Mouse (Mus musculus) T-cell, adult 2 months (primary cell): ENCODE measurements around the gene Kcna1.

Experiments
- DNase-seq: peaks from one replicate; pipeline ENCODE4 v3.0.0; 2022; ENCODE audit warnings: low spot score

Gene Kcna1

DNA sequence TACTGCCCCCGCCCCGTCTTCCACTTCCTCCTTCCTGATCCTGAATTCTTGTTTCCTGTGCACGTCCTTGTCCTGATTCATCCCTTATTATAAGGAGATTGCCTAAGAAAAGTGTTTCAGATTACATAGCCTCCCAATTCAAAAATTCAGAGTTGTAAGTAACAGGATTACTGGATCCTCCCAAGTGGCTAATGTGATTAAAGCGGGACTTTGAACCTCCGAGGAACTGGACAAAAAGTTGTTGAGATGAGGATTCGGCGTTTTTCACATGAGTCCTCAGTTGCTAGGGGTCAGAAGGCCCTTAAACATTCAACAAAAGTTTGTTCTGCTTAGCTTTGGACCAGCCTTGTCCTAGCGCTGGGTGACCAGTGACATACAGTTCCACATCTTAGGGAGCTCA is at the start of gene Kcna1:
Kcna1 (minus strand) TSS at position 4 of the 400 bp plus-strand sequence.
- no peak for DNase-seq

DNA sequence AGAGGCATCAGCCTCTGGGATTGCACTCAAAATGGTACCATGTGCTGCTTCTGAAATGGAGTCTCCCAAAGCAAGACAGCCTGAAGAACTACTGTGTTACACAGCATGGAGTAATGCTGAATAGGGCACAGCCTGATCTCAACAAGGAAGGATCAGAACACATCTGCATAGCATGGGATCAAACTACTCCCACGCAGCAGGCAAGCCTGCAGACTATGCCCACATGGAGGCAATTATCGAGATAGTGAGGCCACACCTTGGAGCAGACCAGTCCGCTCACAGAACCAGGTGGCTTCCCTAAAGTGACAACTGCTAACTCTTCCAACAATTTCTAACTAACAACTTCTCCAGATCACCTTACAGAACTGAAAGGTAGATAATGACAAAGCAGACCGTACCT is 40.9 kb upstream of the Kcna1 start:
- no peak for DNase-seq

DNA sequence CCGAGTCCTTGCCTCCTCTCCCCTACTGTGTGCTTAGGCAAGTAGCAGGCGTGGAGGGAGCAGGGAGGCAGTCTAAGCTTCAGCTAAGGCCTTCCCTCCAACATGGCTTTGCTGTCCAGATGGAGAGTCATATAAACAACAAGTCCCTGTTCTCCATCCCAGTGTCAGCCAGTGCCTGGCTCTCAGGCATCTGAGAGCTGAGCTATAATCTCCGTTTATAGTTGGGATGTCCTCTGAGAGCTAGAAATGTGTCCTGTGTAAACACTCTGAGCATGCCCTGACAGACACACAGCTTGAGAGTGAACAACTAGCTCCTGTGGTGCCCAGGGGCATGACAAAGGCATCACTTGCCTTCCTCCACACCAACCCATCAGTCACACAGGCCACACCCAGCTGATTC is 39.0 kb upstream of the Kcna1 start:
- no peak for DNase-seq

DNA sequence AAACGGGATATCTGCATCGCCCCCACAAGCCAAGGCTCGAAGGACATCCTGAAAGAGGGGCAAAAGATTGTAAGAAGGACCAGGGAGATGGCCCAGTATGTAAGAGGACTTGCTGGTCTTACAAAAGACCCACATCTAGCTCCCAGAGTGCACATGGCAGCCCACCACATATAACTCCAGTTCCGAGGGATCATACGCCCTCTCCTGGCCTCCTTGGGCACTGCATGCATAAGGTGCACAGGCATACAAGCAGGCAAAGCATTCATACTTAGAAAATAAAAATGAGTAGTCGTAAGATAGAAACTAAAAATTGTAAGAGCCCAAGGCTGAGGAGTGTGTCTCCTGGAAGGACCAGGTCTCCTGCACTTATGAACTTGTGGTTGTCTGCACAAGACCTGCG is 32.8 kb upstream of the Kcna1 start:
- no peak for DNase-seq

DNA sequence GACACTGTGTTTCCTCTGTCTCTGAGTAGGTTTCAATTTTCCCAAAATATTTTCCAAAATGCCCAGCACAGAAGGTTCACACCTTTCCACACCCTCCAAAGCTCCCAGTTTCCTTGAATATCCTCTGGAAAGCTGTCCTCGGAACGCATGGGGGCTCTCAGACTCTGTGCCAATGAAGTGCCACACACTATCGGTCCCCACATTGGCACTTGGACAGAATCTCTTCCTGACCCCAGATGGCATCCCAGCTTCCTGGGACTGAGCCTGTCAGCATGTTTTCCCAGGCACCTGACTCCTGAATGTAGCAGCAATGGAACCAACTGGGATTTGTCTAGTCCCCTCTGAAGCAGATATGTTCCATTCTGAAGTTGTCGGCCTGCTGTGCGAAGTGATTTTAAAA is 20.8 kb upstream of the Kcna1 start:
- DNase-seq = no peak

DNA sequence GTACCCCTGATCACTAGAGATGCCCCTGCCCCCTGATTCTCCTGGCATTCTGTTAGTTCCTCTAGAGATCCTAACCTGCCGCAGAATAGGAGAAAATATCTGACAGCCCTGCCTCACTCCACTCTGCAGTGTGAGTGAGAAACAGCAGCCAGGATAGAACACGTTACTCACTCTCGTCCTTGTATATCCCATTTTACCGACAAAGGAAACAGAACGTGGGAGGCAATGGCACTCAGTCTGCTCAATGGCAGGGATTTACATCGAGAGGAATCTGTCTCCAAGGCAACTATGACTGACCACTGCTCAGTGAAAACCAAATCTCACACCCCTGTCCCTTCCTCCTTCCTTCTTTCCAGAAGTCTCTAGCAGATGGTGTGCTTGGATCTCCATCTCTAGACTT is 19.9 kb upstream of the Kcna1 start:
- DNase-seq = no peak

DNA sequence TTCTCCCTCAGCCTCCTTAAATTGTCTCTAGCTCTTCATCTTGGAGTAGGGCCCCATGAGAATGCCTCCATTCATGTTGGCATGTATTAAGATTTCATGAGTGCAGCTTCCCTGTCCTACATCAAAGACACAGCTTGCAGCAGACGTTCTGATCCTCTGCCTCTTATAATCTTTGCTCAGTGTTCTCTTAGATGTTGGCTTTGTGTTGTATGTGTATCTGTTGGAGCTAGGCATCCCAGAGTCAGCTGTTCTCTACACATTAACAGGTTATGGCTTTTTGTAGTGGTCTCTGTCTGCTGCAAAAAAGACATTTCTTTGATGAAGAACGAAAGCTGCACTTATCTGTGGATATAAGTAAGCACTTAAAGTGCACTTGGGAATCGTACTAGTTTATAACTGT is 18.4 kb upstream of the Kcna1 start:
- DNase-seq = no peak

DNA sequence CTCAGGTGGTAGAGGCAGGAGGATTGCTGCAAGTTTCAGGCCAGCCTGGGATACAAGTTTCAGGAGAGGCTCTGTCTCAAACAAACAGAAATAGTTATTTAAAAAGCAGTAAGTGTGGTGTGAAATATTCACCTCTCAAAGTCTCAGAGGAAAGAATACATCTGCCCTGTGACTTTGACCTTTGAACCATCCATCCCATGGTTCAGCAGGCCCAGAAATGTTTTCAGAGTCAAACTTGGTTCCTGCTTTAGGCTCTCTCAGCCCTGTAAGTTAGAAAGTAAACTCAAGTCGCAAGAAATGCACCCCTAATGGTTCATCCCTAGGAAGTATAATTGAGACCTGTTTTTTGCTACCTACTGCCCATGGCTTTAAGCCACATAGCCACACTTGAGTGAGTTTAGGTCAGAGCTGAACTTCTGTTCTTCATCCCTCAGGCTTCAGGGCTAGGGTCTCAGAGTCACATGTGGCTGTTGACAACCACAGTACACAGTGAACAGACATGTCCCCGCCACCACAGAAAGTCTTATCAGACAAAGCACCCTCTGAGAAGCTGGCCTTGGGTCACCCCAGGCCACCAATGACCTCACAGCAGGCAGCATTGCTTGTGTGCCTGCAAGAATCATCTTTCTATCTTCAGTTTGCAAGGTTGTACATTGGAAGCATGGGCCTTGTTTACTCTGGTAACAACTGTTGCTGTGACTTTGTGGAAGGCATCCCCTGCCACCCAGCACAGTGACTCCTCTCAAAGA is 11.6 kb upstream of the Kcna1 start:
- no peak for DNase-seq

DNA sequence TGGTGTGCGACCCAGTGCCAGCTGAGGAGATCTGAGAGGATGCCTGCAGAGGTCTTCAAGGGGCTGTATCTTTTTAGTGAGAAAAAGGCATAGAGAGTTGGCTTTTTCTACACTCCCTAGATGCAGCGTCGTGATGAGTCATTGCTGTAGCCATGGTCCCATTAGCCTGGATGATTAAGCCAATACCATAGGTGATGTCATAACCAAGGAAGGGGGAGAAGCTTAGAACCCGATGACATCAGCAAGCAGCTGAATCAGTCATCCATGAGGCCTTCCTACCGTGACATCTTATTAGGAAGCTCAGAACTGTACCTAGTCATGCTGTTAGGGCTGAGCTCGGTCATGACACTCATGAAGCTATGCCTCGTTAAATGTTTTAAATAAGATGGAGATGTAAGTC is 7.4 kb upstream of the Kcna1 start:
- no peak for DNase-seq

DNA sequence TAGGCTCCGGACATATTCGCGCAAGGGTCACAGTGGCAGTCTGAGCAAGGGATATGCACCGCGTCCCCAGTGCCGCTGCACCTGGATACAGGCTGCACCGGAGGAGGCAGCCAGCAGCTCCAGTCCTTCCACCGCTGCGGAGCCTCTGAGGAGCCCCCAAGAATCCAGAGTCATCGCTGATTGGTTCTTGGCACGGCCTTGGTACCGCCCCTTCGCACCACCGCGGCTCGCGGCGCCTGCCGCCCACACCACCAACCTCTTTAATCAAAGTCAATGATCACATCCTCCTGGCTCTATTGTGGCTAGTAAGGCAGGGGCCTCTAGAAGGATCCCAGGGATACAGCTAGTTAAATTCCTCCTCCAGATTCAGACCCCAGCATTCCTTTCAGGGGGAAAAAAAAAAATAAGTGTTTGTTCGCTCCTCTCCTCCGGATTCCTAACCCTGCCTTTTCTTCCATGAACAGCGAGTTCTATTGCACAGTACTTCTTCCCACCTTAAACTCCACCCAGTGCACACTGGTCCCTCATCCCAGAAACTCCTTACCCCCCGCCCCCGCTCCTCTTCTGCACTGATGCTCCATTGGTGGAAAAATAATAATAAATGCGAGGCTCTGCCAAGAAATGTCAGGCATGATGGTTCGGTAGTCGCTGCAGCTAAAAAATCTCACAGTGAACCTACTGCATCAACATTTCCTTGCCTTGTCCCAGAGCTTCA is 383 bp downstream of the Kcna1 start:
- DNase-seq = no peak

DNA sequence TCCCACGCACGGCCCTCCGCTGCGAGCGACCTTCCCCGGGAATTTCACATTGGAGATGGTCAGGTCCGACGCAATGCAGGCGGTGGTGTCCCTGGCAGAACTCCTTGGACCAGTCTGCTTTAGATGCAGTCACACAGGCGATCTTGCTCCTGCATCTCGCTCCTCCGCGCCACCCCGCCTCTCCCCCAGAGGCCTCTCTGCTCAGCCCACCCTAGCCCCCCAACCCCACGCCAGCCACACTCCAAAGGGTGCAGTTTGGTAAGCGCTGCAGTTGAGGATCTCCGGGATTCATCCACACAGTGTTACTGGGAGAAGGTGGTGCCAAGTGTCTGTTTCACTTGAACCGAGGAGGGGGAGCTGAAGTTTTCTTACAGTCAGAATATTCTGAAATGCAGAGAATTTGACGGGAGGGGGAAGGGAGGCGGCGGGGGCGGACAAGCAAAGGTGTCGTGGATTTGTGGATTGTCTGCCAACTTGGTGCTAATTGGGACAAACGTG is 1.1 kb downstream of the Kcna1 start:
- no peak for DNase-seq

DNA sequence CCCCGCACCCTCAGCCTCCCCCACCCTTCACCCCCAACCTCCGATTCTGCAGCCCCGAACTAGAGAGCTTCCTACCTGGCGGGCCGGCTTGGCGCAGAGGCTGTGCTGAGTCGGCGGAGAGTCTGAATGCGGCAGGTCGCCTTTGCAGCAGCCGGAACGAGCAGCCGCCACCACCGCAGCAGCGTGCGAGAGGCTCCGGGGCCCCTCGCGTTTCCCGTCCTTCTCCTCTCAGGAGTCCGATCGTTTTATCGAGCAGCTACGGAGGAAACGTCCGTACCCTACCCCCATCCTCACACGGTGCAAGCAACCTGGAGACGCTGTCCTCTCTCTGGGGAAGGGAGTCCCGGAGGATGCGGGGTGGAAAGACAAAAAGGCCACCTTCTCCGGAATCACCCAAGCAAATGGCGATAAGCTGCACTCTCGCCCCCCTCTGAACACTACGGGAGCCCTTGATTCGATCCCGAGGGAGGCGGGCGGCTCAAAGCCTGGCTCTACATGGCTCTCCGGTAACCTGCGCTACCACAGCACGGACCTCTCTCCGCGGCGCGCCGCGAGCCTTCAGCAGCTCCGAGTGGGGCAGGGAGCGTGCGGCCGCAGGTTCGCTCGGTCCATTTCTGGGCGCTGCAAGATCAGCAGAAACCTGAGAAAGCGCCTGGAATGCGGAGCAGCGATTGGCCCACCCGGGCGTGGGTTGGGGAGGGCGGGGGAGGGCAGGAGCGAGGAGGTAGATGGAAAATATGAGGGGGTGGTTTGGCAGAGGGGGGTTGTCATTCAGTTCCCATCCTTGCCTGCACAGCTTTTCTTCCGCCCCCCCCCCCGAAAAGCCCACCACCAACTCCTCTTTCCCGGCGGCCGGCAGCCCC is 1.8 kb downstream of the Kcna1 start:
- no peak for DNase-seq

DNA sequence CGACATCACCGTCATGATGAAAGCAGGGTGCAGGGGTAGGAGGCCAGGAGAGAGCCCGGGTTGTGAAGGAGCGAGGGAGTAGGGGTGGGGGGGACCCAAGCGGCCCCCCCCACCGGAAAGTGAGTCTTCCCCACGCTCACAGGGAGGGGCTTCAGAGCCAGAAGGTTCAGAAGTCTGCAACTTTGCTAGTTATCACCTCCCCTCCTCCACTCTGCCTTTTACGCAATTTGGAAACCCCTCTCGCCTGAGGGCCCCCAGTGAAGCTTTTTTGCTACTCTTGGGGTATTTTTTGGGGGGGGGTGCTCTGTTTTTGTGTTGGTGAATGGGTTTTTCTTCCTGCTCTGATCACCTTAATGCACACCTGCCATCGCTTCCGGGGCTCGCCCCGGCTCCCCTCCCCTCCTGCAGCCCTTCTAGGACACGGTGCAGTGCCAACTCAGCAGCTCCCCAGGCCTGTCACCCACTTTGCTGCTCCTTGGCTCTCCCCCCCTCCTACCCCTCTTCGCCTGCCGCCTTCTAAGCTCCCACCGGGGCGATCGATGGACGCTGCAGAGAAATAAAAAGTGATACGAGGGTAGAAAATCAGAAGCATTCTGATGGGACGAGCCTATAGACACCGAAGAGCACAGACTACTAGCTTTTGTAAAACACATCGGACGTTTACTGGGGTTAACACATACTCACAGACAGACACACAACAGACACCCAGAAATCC is 2.7 kb downstream of the Kcna1 start:
- DNase-seq = no peak

DNA sequence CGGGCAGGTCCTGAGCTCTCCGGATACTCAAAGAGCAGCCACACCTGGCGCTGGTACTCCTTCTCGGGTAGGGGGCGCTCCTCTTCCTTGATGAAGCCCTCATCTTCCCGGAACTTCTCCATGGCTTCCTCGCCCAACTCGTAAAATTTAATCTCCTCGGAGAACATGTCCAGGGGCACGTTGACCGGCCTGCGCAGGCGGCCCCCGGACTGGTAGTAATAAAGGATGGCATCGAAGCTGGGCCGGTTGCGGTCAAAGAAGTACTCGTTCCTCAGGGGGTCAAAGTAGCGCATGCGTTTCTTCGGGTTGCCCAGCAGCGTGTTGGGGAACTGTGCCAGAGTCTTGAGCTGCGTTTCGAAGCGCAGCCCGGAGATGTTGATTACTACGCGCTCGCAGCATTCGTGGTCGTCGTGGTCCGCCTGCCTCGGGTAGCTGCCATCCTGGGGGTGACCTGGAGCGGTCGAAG is 3.3 kb downstream of the Kcna1 start:
- no peak for DNase-seq

DNA sequence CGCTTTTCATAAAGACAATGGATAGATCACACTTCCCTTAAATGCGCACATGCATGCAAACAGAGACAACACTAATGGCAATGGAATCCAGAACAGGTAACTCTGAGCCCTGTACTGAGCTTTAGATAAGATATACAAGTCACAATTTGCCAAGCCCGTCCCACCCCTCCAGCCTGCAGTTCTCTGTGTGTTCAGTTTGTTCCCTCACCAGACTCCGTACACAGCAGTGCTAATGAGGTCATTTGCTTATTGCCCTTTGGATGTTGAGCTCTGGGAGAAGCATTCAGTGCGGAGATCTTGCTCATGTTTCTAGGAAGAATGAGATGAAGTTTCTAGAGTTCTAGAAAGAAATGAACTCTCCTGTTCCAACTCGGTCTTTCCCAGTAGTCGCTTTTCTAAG is 17.7 kb downstream of the Kcna1 start:
- DNase-seq = no peak

DNA sequence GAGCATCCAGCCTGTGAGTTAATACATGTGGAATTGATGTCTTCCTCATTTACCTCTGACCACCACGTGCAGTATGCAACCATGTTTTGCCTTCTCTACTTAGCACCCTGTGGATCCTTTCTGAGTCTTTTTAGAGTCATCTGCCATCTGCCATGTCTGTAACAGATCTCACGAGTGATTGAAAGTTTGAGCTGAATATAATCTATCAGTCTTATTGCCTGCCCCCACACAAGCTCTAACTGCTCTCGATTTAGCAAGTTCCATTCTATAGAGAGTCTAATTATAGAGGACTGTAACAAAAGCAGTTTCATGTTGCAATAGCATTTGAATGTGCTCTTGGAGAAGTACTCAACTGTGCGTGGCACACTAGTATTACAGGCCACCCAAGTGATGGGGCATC is 27.7 kb downstream of the Kcna1 start:
- DNase-seq = no peak

DNA sequence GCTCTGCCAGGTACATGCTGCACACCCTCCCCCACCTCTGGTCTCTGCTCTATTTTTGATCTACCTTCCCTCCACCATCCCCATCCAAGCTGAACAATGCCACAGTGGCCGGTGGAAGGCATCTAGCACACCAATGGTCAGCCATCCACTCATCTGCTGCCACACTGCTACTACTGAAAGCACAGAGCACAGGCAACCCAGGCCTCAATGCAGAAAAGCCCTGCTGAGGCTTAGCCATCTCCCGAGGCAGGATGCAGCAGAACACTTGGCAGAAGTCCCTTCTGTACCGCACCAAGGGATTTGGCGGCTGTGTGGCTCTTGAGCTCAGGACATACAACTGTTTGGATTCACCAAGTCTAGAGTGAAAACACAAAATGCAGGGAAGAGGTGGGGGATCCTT is 35.4 kb downstream of the Kcna1 start:
- no peak for DNase-seq

DNA sequence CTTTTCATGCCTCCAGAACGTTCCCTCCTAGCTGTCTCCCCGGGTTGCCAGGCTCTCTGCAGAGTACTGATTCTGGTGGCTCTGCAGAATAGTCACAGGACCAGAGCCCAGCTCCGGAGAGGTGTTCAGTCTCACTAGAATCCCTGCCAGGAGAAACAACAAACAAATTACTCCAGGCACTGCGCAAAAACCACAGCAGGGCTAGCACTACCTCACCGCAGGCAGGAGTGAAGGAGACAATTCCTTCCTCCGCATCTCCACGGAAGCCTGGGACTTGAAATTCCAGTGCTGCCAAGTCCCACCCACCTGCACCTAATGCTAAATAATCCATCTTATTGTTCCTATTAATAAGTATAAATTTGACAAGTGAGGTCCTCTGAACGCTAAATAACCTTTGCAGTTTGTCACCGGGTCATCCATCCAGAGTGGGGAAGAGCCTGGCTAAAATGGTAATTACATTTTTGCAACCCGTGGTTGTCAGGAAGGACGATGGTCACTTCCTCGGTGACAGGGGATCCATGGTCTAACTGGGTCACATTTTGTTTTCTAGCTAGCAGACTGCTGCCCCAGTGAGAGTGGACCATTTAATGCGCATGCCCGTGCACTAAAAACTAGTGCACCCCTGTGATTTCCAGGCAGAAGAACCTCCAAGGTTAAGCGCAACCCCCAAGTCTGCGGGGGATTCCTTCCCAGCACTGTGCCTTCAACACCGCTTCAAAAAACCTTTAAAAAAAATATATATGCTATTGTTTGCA is 36.8 kb downstream of the Kcna1 start:
- DNase-seq = no peak

DNA sequence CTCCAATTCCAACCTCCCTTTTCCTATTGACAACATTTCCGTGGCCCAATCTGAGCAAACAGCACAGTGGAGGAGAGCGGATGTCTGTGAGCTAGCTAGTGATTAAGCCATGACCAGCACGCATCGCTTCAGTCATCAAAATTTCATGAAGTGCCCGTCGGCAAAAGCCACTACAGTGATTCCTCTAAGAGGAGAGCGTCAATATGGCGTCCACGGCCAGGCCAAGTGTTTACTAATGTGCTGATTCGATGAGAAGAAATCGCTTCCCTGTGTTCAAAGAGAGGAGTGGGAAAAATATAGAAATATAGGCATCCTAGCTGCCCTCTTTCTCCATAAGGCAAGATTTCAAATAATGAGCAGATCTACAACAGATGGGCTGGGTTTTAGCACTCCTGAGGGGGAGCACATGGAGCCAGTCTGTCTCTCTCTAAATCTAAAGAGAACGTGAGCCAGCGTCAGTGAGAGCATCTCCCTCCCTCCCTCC is 44.3 kb downstream of the Kcna1 start:
- no peak for DNase-seq

DNA sequence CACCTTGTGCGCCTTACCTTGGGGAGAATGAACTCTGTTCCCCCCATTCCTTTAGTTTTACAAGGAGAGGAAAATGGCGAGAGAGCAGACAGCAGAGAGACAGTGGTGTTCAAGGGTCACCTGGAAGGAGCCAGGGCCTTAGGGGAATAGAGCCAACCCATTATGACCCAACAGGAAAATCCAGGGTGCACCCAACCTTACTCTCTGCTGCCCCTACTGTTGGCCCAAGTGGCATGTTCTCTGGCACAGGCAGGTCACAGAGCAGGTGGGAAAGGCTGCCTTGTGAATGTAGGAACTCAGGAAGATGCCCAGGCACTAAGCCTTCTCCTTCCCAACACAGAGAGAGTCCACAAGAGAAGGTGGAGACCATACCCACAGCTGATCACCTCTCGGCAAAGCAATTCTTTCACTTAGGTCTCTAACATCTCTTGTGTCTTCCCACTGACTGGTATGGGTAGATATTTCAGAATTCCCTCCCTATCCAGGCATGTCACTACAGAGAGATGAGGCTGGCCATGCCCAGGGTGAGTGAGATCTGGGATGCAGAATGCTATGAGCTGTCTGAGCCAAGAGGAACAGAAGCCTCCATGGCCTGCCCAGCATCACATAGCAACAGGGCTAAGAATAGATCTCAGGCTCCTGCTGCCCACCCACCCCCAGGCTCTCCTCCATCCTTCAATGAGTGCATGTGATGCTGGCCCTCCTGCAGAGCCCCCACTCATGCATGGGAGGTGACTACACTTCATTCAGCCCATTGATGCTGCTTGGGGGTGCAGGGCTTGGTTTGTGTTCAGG is 46.8 kb downstream of the Kcna1 start:
- no peak for DNase-seq
